Mouse (Mus musculus) C2C12 (cell line): ENCODE measurements around the gene Msln. TPM values are rescaled to one million over a fixed set of nuclear protein-coding genes. Genes with fewer than 3 reads are reported as not detected.
A peak's percentile ranks its signal among the peaks of the same experiment; 100 is the strongest.

ENCODE experiments used
- H3K27me3 ChIP-seq: one replicate; pipeline ENCODE4 v1.6.1; 2011; ENCODE audit not compliant: control insufficient read depth, insufficient read depth, insufficient read length
- H3K36me3 ChIP-seq: one replicate; pipeline ENCODE4 v1.6.1; 2011; ENCODE audit not compliant: control insufficient read depth, insufficient read depth
- H3K4me3 ChIP-seq: one replicate; pipeline ENCODE4 v1.5.1; 2011; ENCODE audit warnings: mild to moderate bottlenecking, control low read depth; ENCODE audit not compliant: poor library complexity, insufficient read depth, severe bottlenecking
- H3K79me2 ChIP-seq: one replicate; pipeline ENCODE4 v1.6.1; 2011; ENCODE audit not compliant: control insufficient read depth, insufficient read depth
- H3K79me3 ChIP-seq: one replicate; pipeline ENCODE4 v1.6.1; 2011; ENCODE audit warnings: low read depth, control low read depth
- H3ac ChIP-seq: one replicate; pipeline ENCODE3; 2011; ENCODE audit warnings: low read depth; ENCODE audit not compliant: control insufficient read depth, insufficient read length
- CEBPB ChIP-seq: IDR thresholded peaks from one replicate; pipeline ENCODE4 v1.6.1; 2011; ENCODE audit warnings: low read depth, mild to moderate bottlenecking, control low read depth, moderate library complexity
- CTCF ChIP-seq: IDR thresholded peaks from one replicate; pipeline ENCODE4 v1.5.1; 2011; ENCODE audit not compliant: control insufficient read depth, insufficient read depth, insufficient read length
- FOSL1 ChIP-seq: IDR thresholded peaks from one replicate; pipeline ENCODE4 v1.8.0; 2011; ENCODE audit warnings: mild to moderate bottlenecking, low read length; ENCODE audit not compliant: poor library complexity, insufficient read depth, severe bottlenecking
- MAX ChIP-seq: IDR thresholded peaks from one replicate; pipeline ENCODE4 v1.6.1; 2011; ENCODE audit warnings: mild to moderate bottlenecking, control low read depth
- MYOD1 ChIP-seq: IDR thresholded peaks from one replicate; pipeline ENCODE4 v1.6.1; 2011; ENCODE audit warnings: low read depth; ENCODE audit not compliant: control insufficient read depth, insufficient read length
- MYOG ChIP-seq: IDR thresholded peaks from one replicate; pipeline ENCODE4 v1.6.1; 2011; ENCODE audit not compliant: control insufficient read depth, insufficient read length; ENCODE audit errors: extremely low read depth
- USF1 ChIP-seq: IDR thresholded peaks from one replicate; pipeline ENCODE4 v1.6.1; 2011; ENCODE audit warnings: low read depth, mild to moderate bottlenecking, control low read depth, moderate library complexity
- polyA plus RNA-seq: library from polyadenylated mRNA; unstranded; fragments of >200 nt; fragmentation: generic; extraction: Trizol; gene quantifications from one replicate; pipeline ENCODE4 v1.2.1, GENCODE M21; 2012; ENCODE audit warnings: missing spikeins

The Msln gene
- polyA plus RNA-seq, 1 experiment = 6.1 TPM

DNA sequence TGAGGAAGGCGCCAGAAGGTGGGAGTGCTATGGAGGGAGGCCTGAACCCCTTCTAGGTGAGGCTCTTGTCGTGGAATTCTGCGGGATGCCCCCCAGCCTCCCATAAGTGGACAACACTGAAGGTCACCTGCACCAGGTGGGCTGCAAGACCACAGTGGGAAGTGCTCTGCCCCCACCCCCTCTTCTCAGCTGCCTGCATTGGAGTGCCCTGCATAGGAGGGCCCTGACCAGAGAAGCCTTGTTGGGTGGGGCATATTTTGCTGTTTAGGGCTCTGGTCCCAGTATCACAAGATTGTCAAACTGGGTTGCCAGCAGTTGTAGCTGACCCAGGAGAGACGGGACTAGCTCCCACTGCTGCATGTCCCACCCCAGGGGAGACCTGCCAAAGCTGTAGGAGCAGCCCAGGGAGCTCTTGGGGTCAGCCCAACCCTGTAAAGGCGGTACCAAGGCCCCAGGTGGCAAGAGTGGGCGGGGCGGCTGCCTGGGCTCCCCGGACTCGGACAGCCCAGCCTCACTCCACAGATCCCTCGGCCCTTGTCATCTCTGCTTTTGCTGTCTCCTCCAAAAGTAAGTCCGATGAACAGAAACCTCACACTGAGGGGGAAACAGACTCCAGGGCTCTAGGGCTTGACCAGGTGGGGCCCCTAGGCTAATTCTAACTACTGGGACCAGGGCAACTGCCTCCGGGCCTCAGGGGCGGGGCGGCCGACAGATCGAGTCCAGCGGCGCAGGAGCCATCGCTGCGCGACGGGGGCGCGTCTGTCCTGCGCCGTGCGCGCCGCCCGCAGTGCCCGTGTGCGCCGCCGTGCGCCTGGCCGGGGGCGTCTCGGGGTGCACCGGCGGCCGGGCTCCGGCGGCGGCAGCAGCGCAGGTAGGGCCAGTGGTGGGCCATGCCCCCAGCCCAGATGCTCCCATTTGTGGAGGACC, 37.2 kb downstream of the Msln start, which contains the start of gene Gng13:
TSS of gene Gng13 (plus strand) at position 461 of the 927 bp plus-strand sequence.
- Histone ChIP-seq H3K36me3 (no peaks in the 10 kb centered on the region), H3K79me2 (no peaks in the 10 kb centered on the region), H3K27me3 (peaks cover 9% of the 10 kb centered on the region), H3ac (no peak within 1 kb of the TSS), H3K79me3 (no peaks in the 10 kb centered on the region), H3K4me3 (no peak within 1 kb of the TSS)
- TF ChIP-seq MAX (no peak), MYOG (no peak)

- no peak for TF ChIP-seq MYOD1
- TF ChIP-seq MYOG = no peak
- TF ChIP-seq MAX = no peak
- no peak for TF ChIP-seq CEBPB
- TF ChIP-seq USF1 = no peak
- no peak for TF ChIP-seq CTCF
- no peak for TF ChIP-seq FOSL1
- Histone ChIP-seq H3K4me3 (no peak overlapping the region), H3K27me3 (peaks cover 9% of the 10 kb centered on the region), H3K79me2 (no peaks in the 10 kb centered on the region), H3ac (no peak overlapping the region), H3K79me3 (no peaks in the 10 kb centered on the region), H3K36me3 (no peaks in the 10 kb centered on the region)
Measured at GRCm38 (mm10) chr17:25716130-25716529, 38.0 kb downstream of the Msln start.

- Histone ChIP-seq H3K4me3 (no peak overlapping the region), H3K79me2 (no peaks in the 10 kb centered on the region), H3K27me3 (peaks cover 9% of the 10 kb centered on the region), H3K36me3 (no peaks in the 10 kb centered on the region), H3K79me3 (no peaks in the 10 kb centered on the region), H3ac (no peak overlapping the region)
- TF ChIP-seq MAX = no peak
- no peak for TF ChIP-seq MYOG
- TF ChIP-seq CTCF = no peak
- TF ChIP-seq MYOD1 = no peak
- no peak for TF ChIP-seq CEBPB
- TF ChIP-seq USF1 = no peak
- TF ChIP-seq FOSL1 = no peak
Measured at GRCm38 (mm10) chr17:25715627-25716026, 38.6 kb downstream of the Msln start.

GRCm38 (mm10) chr17:25711136-25711535, 43.0 kb downstream of the Msln start:
- Histone ChIP-seq H3ac (no peak overlapping the region), H3K27me3 (peaks cover 4% of the 10 kb centered on the region), H3K79me2 (no peaks in the 10 kb centered on the region), H3K79me3 (no peaks in the 10 kb centered on the region), H3K4me3 (no peak overlapping the region), H3K36me3 (no peaks in the 10 kb centered on the region)
- TF ChIP-seq MYOG = no peak
- TF ChIP-seq MYOD1 = peak; percentile 88
- no peak for TF ChIP-seq MAX
- no peak for TF ChIP-seq CTCF

DNA sequence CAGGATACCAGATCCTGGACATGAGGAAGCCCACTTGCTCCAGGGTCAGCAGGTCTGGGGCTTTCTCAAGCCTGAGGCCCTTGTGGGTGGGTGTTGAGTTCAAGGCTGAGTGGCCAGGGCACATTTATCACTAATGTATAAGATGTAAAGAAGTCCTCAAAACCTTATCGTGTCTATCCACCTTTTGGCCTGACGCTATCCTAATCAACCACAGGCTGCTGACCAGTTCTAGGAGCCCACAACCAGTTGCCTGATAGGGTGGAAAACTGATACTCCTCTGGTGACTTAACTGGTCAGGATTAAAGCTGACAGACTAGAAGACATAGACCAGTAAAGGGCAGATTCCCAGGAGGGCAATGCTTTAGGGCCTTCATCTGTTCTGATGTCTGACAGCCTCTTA, 44.2 kb downstream of the Msln start:
- no peak overlapping the region for H3K4me3 ChIP-seq
- no peaks in the 10 kb centered on the region for H3K79me3 ChIP-seq
- TF ChIP-seq USF1 = no peak
- TF ChIP-seq CEBPB = no peak
- no peak for TF ChIP-seq CTCF
- no peak for TF ChIP-seq MYOD1
- TF ChIP-seq MAX = no peak
- no peak for TF ChIP-seq FOSL1
- no peak for TF ChIP-seq MYOG
- H3ac ChIP-seq = no peak overlapping the region
- no peaks in the 10 kb centered on the region for H3K36me3 ChIP-seq
- H3K79me2 ChIP-seq = no peaks in the 10 kb centered on the region
- H3K27me3 ChIP-seq = no peaks in the 10 kb centered on the region
